Mouse (Mus musculus) heart, embryonic 13.5 days (tissue): Measurements from ENCODE around the gene Unc5c. TPM values are rescaled to one million over a fixed set of nuclear protein-coding genes. Genes with fewer than 3 reads are reported as not detected.

Source experiments
- ATAC-seq: fragments of 200-750 bp; cut with Nextera tagmentation; 2 replicates; pipeline ENCODE4 v1.8.0; 2017; ENCODE audit warnings: moderate TSS enrichment; ENCODE audit not compliant: insufficient number of reproducible peaks, low FRiP score, low TSS enrichment; ENCODE audit errors: extremely low read depth
- H3K27ac ChIP-seq: fragments of 300-500 bp; sonication (generic); replicated peaks from 2 replicates; pipeline ENCODE4 v1.5.1; 2015; ENCODE audit warnings: moderate library complexity, mild to moderate bottlenecking, inconsistent platforms
- H3K27me3 ChIP-seq: fragments of 300-500 bp; sonication (generic); replicated peaks from 2 replicates; pipeline ENCODE4 v1.6.1; 2015; ENCODE audit warnings: mild to moderate bottlenecking, inconsistent platforms
- H3K36me3 ChIP-seq: fragments of 300-500 bp; sonication (generic); 2 replicates; pipeline ENCODE4 v1.6.1; 2015; ENCODE audit warnings: mild to moderate bottlenecking, inconsistent platforms
- H3K4me1 ChIP-seq: fragments of 300-500 bp; sonication (generic); 2 replicates; pipeline ENCODE4 v1.6.1; 2015; ENCODE audit warnings: inconsistent platforms
- H3K4me2 ChIP-seq: fragments of 300-500 bp; sonication (generic); 2 replicates; pipeline ENCODE4 v1.6.1; 2015; ENCODE audit warnings: inconsistent platforms, mild to moderate bottlenecking, moderate library complexity
- H3K4me3 ChIP-seq: fragments of 300-500 bp; sonication (generic); 2 replicates; pipeline ENCODE4 v1.5.1; 2015; ENCODE audit warnings: moderate library complexity, mild to moderate bottlenecking, inconsistent platforms
- H3K9ac ChIP-seq: fragments of 300-500 bp; sonication (generic); 2 replicates; pipeline ENCODE4 v1.6.1; 2015; ENCODE audit warnings: inconsistent platforms, mild to moderate bottlenecking, moderate library complexity
- H3K9me3 ChIP-seq: fragments of 300-500 bp; sonication (generic); 2 replicates; pipeline ENCODE4 v1.6.1; 2016; ENCODE audit warnings: inconsistent platforms
- WGBS: fragments of 180-500 bp; shearing (Covaris S2); methylation state at CpG from one replicate; pipeline ENCODE4 v1.1.7; 2015; ENCODE audit warnings: mixed read lengths; 5-methylcytosine and 5-hydroxymethylcytosine counted together
- polyA plus RNA-seq: library from polyadenylated mRNA; unstranded; fragments of >200 nt; fragmentation: Nextera tagmentation; extraction: Ambion mirVana; gene quantifications from 2 replicates; pipeline ENCODE4 v1.2.1, GENCODE M21; 2015

The Unc5c gene
- polyA plus RNA-seq, 1 experiment from 2014 or later: 4.8 TPM

GRCm38 (mm10) chr3:141577382-141577781 lies 112.4 kb downstream of the Unc5c start:
- 67% methylated on average over 2 of the region's 2 CpGs for WGBS
- no peaks in the 10 kb centered on the region for H3K27me3 ChIP-seq
- H3K36me3 ChIP-seq: no peaks in the 10 kb centered on the region
- no peak overlapping the region for H3K4me3 ChIP-seq
- H3K9ac ChIP-seq: no peak overlapping the region
- no peak overlapping the region for H3K4me2 ChIP-seq
- H3K4me1 ChIP-seq: 0 out of 2 replicates have a peak, but pooled peaks cover 6% of the 10 kb centered on the region
- no peak overlapping the region for H3K27ac ChIP-seq
- H3K9me3 ChIP-seq: no peaks in the 10 kb centered on the region
- ATAC-seq: no peak

GRCm38 (mm10) chr3:141581190-141581891 lies 116.3 kb downstream of the Unc5c start:
- no peaks in the 10 kb centered on the region for H3K36me3 ChIP-seq
- no peaks in the 10 kb centered on the region for H3K27me3 ChIP-seq
- H3K9me3 ChIP-seq: no peaks in the 10 kb centered on the region
- no peak overlapping the region for H3K4me3 ChIP-seq
- H3K9ac ChIP-seq: no peak overlapping the region
- no peak for ATAC-seq
- no peak overlapping the region for H3K4me2 ChIP-seq
- 0 out of 2 replicates have a peak, but pooled peaks cover 6% of the 10 kb centered on the region for H3K4me1 ChIP-seq
- H3K27ac ChIP-seq: no peak overlapping the region

GRCm38 (mm10) chr3:141581892-141582214 lies 116.8 kb downstream of the Unc5c start:
- no peaks in the 10 kb centered on the region for H3K27me3 ChIP-seq
- H3K4me1 ChIP-seq: 0 out of 2 replicates have a peak, but pooled peaks cover 6% of the 10 kb centered on the region
- no peaks in the 10 kb centered on the region for H3K9me3 ChIP-seq
- no peak overlapping the region for H3K27ac ChIP-seq
- no peaks in the 10 kb centered on the region for H3K36me3 ChIP-seq
- H3K4me3 ChIP-seq: no peak overlapping the region
- no peak for ATAC-seq
- H3K9ac ChIP-seq: no peak overlapping the region
- H3K4me2 ChIP-seq: no peak overlapping the region

- no peaks in the 10 kb centered on the region for H3K27me3 ChIP-seq
- 83% methylated on average over 1 of the region's 1 CpGs for WGBS
- no peak overlapping the region for H3K9ac ChIP-seq
- no peaks in the 10 kb centered on the region for H3K4me1 ChIP-seq
- no peaks in the 10 kb centered on the region for H3K9me3 ChIP-seq
- no peaks in the 10 kb centered on the region for H3K36me3 ChIP-seq
- ATAC-seq: no peak
- H3K4me2 ChIP-seq: no peak overlapping the region
- H3K4me3 ChIP-seq: no peak overlapping the region
- no peak overlapping the region for H3K27ac ChIP-seq
These were observed 118.2 kb downstream of the Unc5c start for GRCm38 (mm10) chr3:141583180-141583579.

GRCm38 (mm10) chr3:141589392-141590012 lies 124.5 kb downstream of the Unc5c start:
- Histone ChIP-seq H3K9me3 (no peaks in the 10 kb centered on the region), H3K4me2 (no peak overlapping the region), H3K27me3 (no peaks in the 10 kb centered on the region), H3K4me3 (no peak overlapping the region), H3K4me1 (peaks cover 8% of the 10 kb centered on the region), H3K36me3 (no peaks in the 10 kb centered on the region), H3K27ac (no peak overlapping the region), H3K9ac (no peak overlapping the region)
- WGBS: 79% methylated on average over 4 of the region's 4 CpGs
- ATAC-seq: no peak

GRCm38 (mm10) chr3:141593249-141593648 lies 128.2 kb downstream of the Unc5c start:
- Histone ChIP-seq H3K4me3 (no peak overlapping the region), H3K9ac (no peak overlapping the region), H3K9me3 (no peaks in the 10 kb centered on the region), H3K27ac (no peak overlapping the region), H3K27me3 (no peaks in the 10 kb centered on the region), H3K36me3 (no peaks in the 10 kb centered on the region), H3K4me1 (peaks cover 8% of the 10 kb centered on the region), H3K4me2 (no peak overlapping the region)
- WGBS: 82% methylated on average over 5 of the region's 5 CpGs
- ATAC-seq: no peak

- no peak overlapping the region for H3K4me3 ChIP-seq
- no peak overlapping the region for H3K9ac ChIP-seq
- H3K27ac ChIP-seq: no peak overlapping the region
- no peaks in the 10 kb centered on the region for H3K9me3 ChIP-seq
- H3K36me3 ChIP-seq: no peaks in the 10 kb centered on the region
- no peak overlapping the region for H3K4me2 ChIP-seq
- no peak for ATAC-seq
- peaks cover 8% of the 10 kb centered on the region for H3K4me1 ChIP-seq
- WGBS: 52% methylated on average over 5 of the region's 5 CpGs
- no peaks in the 10 kb centered on the region for H3K27me3 ChIP-seq
These were observed 129.1 kb downstream of the Unc5c start for GRCm38 (mm10) chr3:141594120-141594519.

GRCm38 (mm10) chr3:141595073-141595472 lies 130.1 kb downstream of the Unc5c start:
- no peak overlapping the region for H3K27ac ChIP-seq
- peaks cover 8% of the 10 kb centered on the region for H3K4me1 ChIP-seq
- H3K27me3 ChIP-seq: no peaks in the 10 kb centered on the region
- H3K9me3 ChIP-seq: no peaks in the 10 kb centered on the region
- WGBS: 46% methylated on average over 3 of the region's 3 CpGs
- no peaks in the 10 kb centered on the region for H3K36me3 ChIP-seq
- H3K4me2 ChIP-seq: no peak overlapping the region
- H3K9ac ChIP-seq: no peak overlapping the region
- no peak for ATAC-seq
- H3K4me3 ChIP-seq: no peak overlapping the region

GRCm38 (mm10) chr3:141596461-141596860 lies 131.4 kb downstream of the Unc5c start:
- no peak overlapping the region for H3K27ac ChIP-seq
- H3K4me3 ChIP-seq: no peak overlapping the region
- no peak overlapping the region for H3K4me2 ChIP-seq
- WGBS: 65% methylated on average over 3 of the region's 3 CpGs
- no peak overlapping the region for H3K9ac ChIP-seq
- peaks cover 8% of the 10 kb centered on the region for H3K4me1 ChIP-seq
- H3K9me3 ChIP-seq: no peaks in the 10 kb centered on the region
- H3K27me3 ChIP-seq: no peaks in the 10 kb centered on the region
- H3K36me3 ChIP-seq: no peaks in the 10 kb centered on the region
- no peak for ATAC-seq

- WGBS: 64% methylated on average over 1 of the region's 1 CpGs
These were observed 131.9 kb downstream of the Unc5c start for GRCm38 (mm10) chr3:141596881-141597280.

GRCm38 (mm10) chr3:141597974-141598373 lies 133.0 kb downstream of the Unc5c start:
- Histone ChIP-seq H3K4me3 (no peak overlapping the region), H3K9me3 (no peaks in the 10 kb centered on the region), H3K4me2 (no peak overlapping the region), H3K27ac (no peak overlapping the region), H3K36me3 (no peaks in the 10 kb centered on the region), H3K27me3 (no peaks in the 10 kb centered on the region), H3K4me1 (peaks cover 8% of the 10 kb centered on the region), H3K9ac (no peak overlapping the region)
- ATAC-seq: no peak
- WGBS: 60% methylated on average over 2 of the region's 2 CpGs

More at GRCm38 (mm10) chr3:141596881-141597280, 131.9 kb downstream of the Unc5c start:
- Histone ChIP-seq H3K4me1 (peaks cover 8% of the 10 kb centered on the region), H3K4me2 (no peak overlapping the region), H3K9ac (no peak overlapping the region), H3K4me3 (no peak overlapping the region), H3K36me3 (no peaks in the 10 kb centered on the region), H3K27ac (no peak overlapping the region), H3K27me3 (no peaks in the 10 kb centered on the region), H3K9me3 (no peaks in the 10 kb centered on the region)
- no peak for ATAC-seq

- H3K4me1 ChIP-seq: peaks cover 3% of the 10 kb centered on the region
- no peak for ATAC-seq
- no peaks in the 10 kb centered on the region for H3K36me3 ChIP-seq
- no peak overlapping the region for H3K4me2 ChIP-seq
- H3K27me3 ChIP-seq: no peaks in the 10 kb centered on the region
- H3K27ac ChIP-seq: no peak overlapping the region
- H3K4me3 ChIP-seq: no peak overlapping the region
- WGBS: 70% methylated on average over 2 of the region's 2 CpGs
- H3K9ac ChIP-seq: no peak overlapping the region
- H3K9me3 ChIP-seq: no peaks in the 10 kb centered on the region
These were observed 133.9 kb downstream of the Unc5c start for GRCm38 (mm10) chr3:141598936-141599335.
